Mouse (Mus musculus) hindbrain, embryonic 16.5 days (tissue): ENCODE results near the gene Olfr568. TPM values are rescaled to one million over a fixed set of nuclear protein-coding genes. Genes with fewer than 3 reads are reported as not detected.

Experiments used
- ATAC-seq: fragments of 200-750 bp; cut with Nextera tagmentation; 2 replicates; pipeline ENCODE4 v1.8.0; 2017; ENCODE audit warnings: moderate TSS enrichment, moderate library complexity
- H3K27ac ChIP-seq: fragments of 300-500 bp; sonication (generic); 2 replicates; pipeline ENCODE4 v1.5.1; 2014; ENCODE audit warnings: low read depth, mild to moderate bottlenecking, control low read depth, low read length, moderate library complexity
- H3K27me3 ChIP-seq: fragments of 300-500 bp; sonication (generic); replicated peaks from 2 replicates; pipeline ENCODE4 v1.6.1; 2014; ENCODE audit warnings: low read length; ENCODE audit not compliant: control insufficient read depth, insufficient read depth
- H3K36me3 ChIP-seq: fragments of 300-500 bp; sonication (generic); 2 replicates; pipeline ENCODE4 v1.6.1; 2014; ENCODE audit warnings: mild to moderate bottlenecking, low read length, moderate library complexity, mixed read lengths; ENCODE audit not compliant: control insufficient read depth, insufficient read depth
- H3K4me1 ChIP-seq: fragments of 300-500 bp; sonication (generic); 2 replicates; pipeline ENCODE4 v1.6.1; 2014; ENCODE audit warnings: low read depth, low read length; ENCODE audit not compliant: control insufficient read depth, insufficient read depth
- H3K4me2 ChIP-seq: fragments of 300-500 bp; sonication (generic); 2 replicates; pipeline ENCODE4 v1.6.1; 2014; ENCODE audit warnings: mild to moderate bottlenecking, low read length, control low read depth, moderate library complexity
- H3K4me3 ChIP-seq: fragments of 300-500 bp; sonication (generic); 2 replicates; pipeline ENCODE4 v1.5.1; 2014; ENCODE audit warnings: mild to moderate bottlenecking, low read length, control low read depth, moderate library complexity
- H3K9ac ChIP-seq: fragments of 300-500 bp; sonication (generic); 2 replicates; pipeline ENCODE4 v1.6.1; 2014; ENCODE audit warnings: low read depth, mild to moderate bottlenecking, control low read depth, low read length, moderate library complexity
- H3K9me3 ChIP-seq: fragments of 300-500 bp; sonication (generic); 2 replicates; pipeline ENCODE4 v1.6.1; 2014; ENCODE audit warnings: mild to moderate bottlenecking, low read length, moderate library complexity; ENCODE audit not compliant: control insufficient read depth
- WGBS: fragments of 180-500 bp; shearing (Covaris S2); extraction: QIAGEN DNeasy Blood & Tissue Kit; methylation state at CpG from one replicate; pipeline ENCODE4 v1.1.7; 2014; 5-methylcytosine and 5-hydroxymethylcytosine counted together
- polyA plus RNA-seq: library from polyadenylated mRNA; unstranded; fragments of >200 nt; fragmentation: Nextera tagmentation; extraction: Ambion mirVana; gene quantifications from 2 replicates; pipeline ENCODE4 v1.2.1, GENCODE M21; 2015

Gene Olfr568
- polyA plus RNA-seq, 1 experiment from 2014 or later: not detected

- H3K4me3 ChIP-seq: no peak overlapping the region
- no peak overlapping the region for H3K9ac ChIP-seq
- H3K27me3 ChIP-seq: no peaks in the 10 kb centered on the region
- H3K27ac ChIP-seq: no peak overlapping the region
- no peak overlapping the region for H3K4me2 ChIP-seq
- no peak for ATAC-seq
- no peaks in the 10 kb centered on the region for H3K9me3 ChIP-seq
- no peaks in the 10 kb centered on the region for H3K4me1 ChIP-seq
- WGBS: 80% methylated on average over 3 of the region's 3 CpGs
- H3K36me3 ChIP-seq: no peaks in the 10 kb centered on the region
Observed at GRCm38 (mm10) chr7:102927105-102927504, 50.2 kb downstream of the Olfr568 start.

Other genes starting within 250 kb of the Olfr568 start
- gene Olfr554, start 238.7 kb upstream of the Olfr568 start, polyA plus RNA-seq: not detected in 2 replicates
- not detected in 2 replicates for gene Olfr555, start 218.3 kb upstream of the Olfr568 start, polyA plus RNA-seq
- not detected in 2 replicates for gene Olfr556, start 212.2 kb upstream of the Olfr568 start, polyA plus RNA-seq
- 6.5 and 9.7 TPM in 2 replicates for gene Trim68, start 189.8 kb upstream of the Olfr568 start, polyA plus RNA-seq
- not detected in 2 replicates for gene Olfr557, start 181.2 kb upstream of the Olfr568 start, polyA plus RNA-seq
- 0.16 and 0.22 TPM in 2 replicates for gene Olfr558, start 174.9 kb upstream of the Olfr568 start, polyA plus RNA-seq
- gene Olfr33, start 158.1 kb upstream of the Olfr568 start, polyA plus RNA-seq: not detected in 2 replicates
- not detected in 2 replicates for gene Olfr559, start 149.6 kb upstream of the Olfr568 start, polyA plus RNA-seq
- not detected in 2 replicates for gene Olfr560, start 117.8 kb upstream of the Olfr568 start, polyA plus RNA-seq
- gene Olfr78, start 117.7 kb upstream of the Olfr568 start, polyA plus RNA-seq: 0.10 and 0.11 TPM in 2 replicates
- not detected in 2 replicates for gene Olfr561, start 105.9 kb upstream of the Olfr568 start, polyA plus RNA-seq
- not detected in 2 replicates for gene Olfr564, start 73.6 kb upstream of the Olfr568 start, polyA plus RNA-seq
- not detected in 2 replicates for gene Olfr566, start 18.4 kb upstream of the Olfr568 start, polyA plus RNA-seq
- gene Olfr569, start 13.8 kb downstream of the Olfr568 start, polyA plus RNA-seq: not detected in 2 replicates
- gene Olfr570, start 17.5 kb downstream of the Olfr568 start, polyA plus RNA-seq: 0.15 and 0.40 TPM in 2 replicates
- not detected in 2 replicates for gene Olfr571, start 40.4 kb downstream of the Olfr568 start, polyA plus RNA-seq
- not detected in 2 replicates for gene Olfr572, start 47.3 kb downstream of the Olfr568 start, polyA plus RNA-seq
- not detected in 2 replicates for gene Olfr573-ps1, start 65.5 kb downstream of the Olfr568 start, polyA plus RNA-seq
- gene Olfr574, start 71.3 kb downstream of the Olfr568 start, polyA plus RNA-seq: 0.25 TPM in 1 of 2 replicates, not detected in the other
- gene Olfr575, start 81.7 kb downstream of the Olfr568 start, polyA plus RNA-seq: not detected in 2 replicates
- gene Olfr576, start 85.5 kb downstream of the Olfr568 start, polyA plus RNA-seq: not detected in 2 replicates
- not detected in 2 replicates for gene Olfr577, start 98.8 kb downstream of the Olfr568 start, polyA plus RNA-seq
- gene Olfr578, start 112.2 kb downstream of the Olfr568 start, polyA plus RNA-seq: not detected in 2 replicates
- gene Olfr582, start 160.9 kb downstream of the Olfr568 start, polyA plus RNA-seq: not detected in 2 replicates
- not detected in 2 replicates for gene Olfr583, start 174.2 kb downstream of the Olfr568 start, polyA plus RNA-seq
- gene Olfr584, start 204.8 kb downstream of the Olfr568 start, polyA plus RNA-seq: not detected in 2 replicates
- not detected in 2 replicates for gene Olfr585, start 220.6 kb downstream of the Olfr568 start, polyA plus RNA-seq
- gene Olfr586, start 248.5 kb downstream of the Olfr568 start, polyA plus RNA-seq: not detected in 2 replicates